Mouse (Mus musculus): ENCODE measurements at regions not wholly inside any gene's neighbourhood (a gene's known extent, or its start where the extent isn't known, plus 50 kb on each side); places are given as distances from the start of the nearest gene placed in this dataset.

DNA sequence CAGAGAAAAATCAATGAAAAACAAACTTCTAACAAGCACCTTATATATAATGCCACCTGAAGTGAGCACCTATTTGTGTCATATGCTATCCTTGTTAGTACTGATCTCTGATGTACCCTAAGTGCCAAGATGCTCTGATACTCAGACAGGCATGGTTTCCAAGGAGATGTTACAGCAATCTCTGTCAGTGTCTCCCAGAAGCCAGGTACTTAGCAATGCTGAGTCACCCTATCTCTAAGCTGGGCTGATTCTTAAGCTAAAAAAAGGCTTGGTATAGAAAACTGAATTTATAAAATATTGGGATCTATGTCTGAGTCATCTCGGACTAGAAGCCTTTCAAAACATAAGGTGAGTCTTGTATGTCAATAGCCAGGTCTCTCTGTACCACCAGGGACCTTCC lies 157.0 kb upstream of the Arhgap20 start:
- DNase-seq (ENCODE audit: low spot score) (no peak), ATAC-seq (ENCODE audit: low FRiP score, low read depth) (no peak)
- no peak for TF ChIP-seq POLR2A (IDR thresholded peaks at IDR 0.05; ENCODE audit: borderline replicate concordance, extremely low read depth, insufficient read depth, insufficient read length)
- no peaks in the 10 kb centered on the region for H3K27me3 ChIP-seq (ENCODE audit: control insufficient read depth, insufficient read depth, low read length)
- WGBS, result 59% methylated on average over 1 of the region's 1 CpGs
- H3K4me1 ChIP-seq (ENCODE audit: control insufficient read depth, insufficient read depth, low read length), result no peaks in the 10 kb centered on the region
- H3K27ac ChIP-seq (replicated peaks; ENCODE audit: low read depth, low read length), result no peak overlapping the region
- H3K9ac ChIP-seq (ENCODE audit: low read depth, low read length, severe bottlenecking), result no peak overlapping the region
- H3K9me3 ChIP-seq (ENCODE audit: control insufficient read depth, low read length), result no peaks in the 10 kb centered on the region
- no peaks in the 10 kb centered on the region for H3K36me3 ChIP-seq (ENCODE audit: control insufficient read depth, insufficient read depth, low read length)
- no peak overlapping the region for H3K4me2 ChIP-seq (replicated peaks; ENCODE audit: low read depth, low read length, severe bottlenecking)
- H3K4me3 ChIP-seq (replicated peaks; ENCODE audit: low read length), result no peak overlapping the region

DNA sequence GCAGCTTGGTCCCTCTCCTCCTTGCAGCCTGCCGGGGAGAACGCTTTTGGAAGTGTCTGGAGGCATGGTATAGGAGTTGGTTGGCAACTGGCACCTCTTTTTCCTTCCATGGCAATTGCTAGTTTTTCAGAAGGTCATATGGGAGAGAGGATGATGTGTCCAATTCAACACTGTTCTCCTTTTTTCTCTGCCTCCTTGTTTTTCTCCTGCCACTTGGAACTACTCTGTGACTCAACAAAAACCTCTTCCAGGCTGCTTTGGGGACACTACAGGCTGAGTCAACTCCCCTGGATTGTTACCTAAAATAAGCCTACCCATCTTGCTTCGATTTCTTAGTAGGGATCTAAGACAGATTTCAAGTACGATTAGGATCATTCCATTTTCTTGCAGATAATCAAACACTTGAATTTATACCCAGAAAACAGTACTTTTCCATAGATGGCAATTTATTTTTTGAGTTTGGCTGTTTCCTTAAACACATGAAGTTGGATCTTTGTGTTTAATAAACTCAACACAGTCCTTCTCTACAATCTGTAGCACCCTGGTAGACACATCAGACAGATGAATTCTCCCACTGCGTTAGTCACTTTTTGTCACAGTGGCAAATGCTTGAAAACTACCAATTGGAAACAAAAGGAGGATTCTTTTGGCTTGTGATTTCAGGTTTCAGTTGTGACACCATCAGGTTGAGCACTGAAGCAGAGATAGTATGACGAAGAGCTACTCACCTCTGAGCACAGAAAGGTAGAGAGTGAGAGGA lies 156.3 kb upstream of the Arhgap20 start:
- no peak overlapping the region for H3K4me2 ChIP-seq (replicated peaks; ENCODE audit: low read depth, low read length, severe bottlenecking)
- no peaks in the 10 kb centered on the region for H3K36me3 ChIP-seq (ENCODE audit: control insufficient read depth, insufficient read depth, low read length)
- H3K9ac ChIP-seq (ENCODE audit: low read depth, low read length, severe bottlenecking), result no peak overlapping the region
- DNase-seq (ENCODE audit: low spot score), result no peak
- ATAC-seq (ENCODE audit: low FRiP score, low read depth), result no peak
- H3K4me3 ChIP-seq (replicated peaks; ENCODE audit: low read length), result no peak overlapping the region
- WGBS, result 87% methylated on average over 6 of the region's 6 CpGs
- no peak for TF ChIP-seq POLR2A (IDR thresholded peaks at IDR 0.05; ENCODE audit: borderline replicate concordance, extremely low read depth, insufficient read depth, insufficient read length)
- H3K27ac ChIP-seq (replicated peaks; ENCODE audit: low read depth, low read length), result no peak overlapping the region
- H3K4me1 ChIP-seq (ENCODE audit: control insufficient read depth, insufficient read depth, low read length), result no peaks in the 10 kb centered on the region
- no peaks in the 10 kb centered on the region for H3K27me3 ChIP-seq (ENCODE audit: control insufficient read depth, insufficient read depth, low read length)
- H3K9me3 ChIP-seq (ENCODE audit: control insufficient read depth, low read length), result no peaks in the 10 kb centered on the region

DNA sequence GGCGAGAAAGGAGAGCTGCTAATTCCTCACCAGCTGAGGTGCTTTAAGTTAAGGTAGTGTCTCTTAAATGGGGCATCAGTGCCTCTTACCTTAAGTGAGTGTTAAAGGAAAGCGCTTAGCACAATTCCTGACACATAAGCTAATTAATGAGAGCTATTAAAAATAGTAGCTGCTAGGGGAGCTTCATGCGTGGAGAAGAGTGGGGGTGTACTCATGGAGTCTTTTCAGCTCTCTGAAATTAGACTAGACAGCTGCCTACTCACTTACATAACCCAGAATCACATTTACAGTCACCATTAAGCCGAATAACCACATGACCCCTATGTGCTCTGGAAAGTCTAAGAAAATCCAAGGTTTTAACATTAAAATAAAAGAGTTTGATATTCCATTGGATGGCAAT lies 139.0 kb upstream of the Arhgap20 start:
- DNase-seq (ENCODE audit: low spot score) (no peak), ATAC-seq (ENCODE audit: low FRiP score, low read depth) (no peak)
- H3K4me1 ChIP-seq (ENCODE audit: control insufficient read depth, insufficient read depth, low read length), result no peaks in the 10 kb centered on the region
- TF ChIP-seq POLR2A (IDR thresholded peaks at IDR 0.05; ENCODE audit: borderline replicate concordance, extremely low read depth, insufficient read depth, insufficient read length), result no peak
- H3K36me3 ChIP-seq (ENCODE audit: control insufficient read depth, insufficient read depth, low read length), result no peaks in the 10 kb centered on the region
- no peak overlapping the region for H3K4me2 ChIP-seq (replicated peaks; ENCODE audit: low read depth, low read length, severe bottlenecking)
- 77% methylated on average over 4 of the region's 4 CpGs for WGBS
- H3K4me3 ChIP-seq (replicated peaks; ENCODE audit: low read length), result no peak overlapping the region
- H3K27ac ChIP-seq (replicated peaks; ENCODE audit: low read depth, low read length), result no peak overlapping the region
- H3K9me3 ChIP-seq (ENCODE audit: control insufficient read depth, low read length), result no peaks in the 10 kb centered on the region
- H3K27me3 ChIP-seq (ENCODE audit: control insufficient read depth, insufficient read depth, low read length), result no peaks in the 10 kb centered on the region
- no peak overlapping the region for H3K9ac ChIP-seq (ENCODE audit: low read depth, low read length, severe bottlenecking)

DNA sequence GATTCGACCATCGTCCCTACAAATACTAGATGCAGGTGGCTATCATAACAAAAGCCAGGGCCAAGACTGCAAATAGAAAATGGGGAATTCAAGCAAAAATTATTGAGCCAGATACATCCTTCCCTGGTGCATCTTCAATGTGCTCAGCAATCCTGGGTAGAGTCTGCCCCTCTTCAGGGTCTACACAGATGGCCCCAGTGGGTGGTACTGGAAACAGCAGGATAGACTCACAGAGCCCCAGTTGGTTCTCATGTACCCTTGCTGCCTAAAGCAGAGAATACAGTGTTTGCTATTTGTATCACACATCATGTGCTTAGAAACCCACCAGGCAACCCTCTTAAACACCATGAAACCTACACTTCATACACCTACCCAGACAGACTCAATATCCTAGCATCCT lies 129.0 kb upstream of the Arhgap20 start:
- TF ChIP-seq POLR2A (IDR thresholded peaks at IDR 0.05; ENCODE audit: borderline replicate concordance, extremely low read depth, insufficient read depth, insufficient read length), result no peak
- Histone ChIP-seq H3K27ac (replicated peaks; ENCODE audit: low read depth, low read length) (no peak overlapping the region), H3K9ac (ENCODE audit: low read depth, low read length, severe bottlenecking) (no peak overlapping the region), H3K27me3 (ENCODE audit: control insufficient read depth, insufficient read depth, low read length) (no peaks in the 10 kb centered on the region), H3K4me2 (replicated peaks; ENCODE audit: low read depth, low read length, severe bottlenecking) (no peak overlapping the region), H3K36me3 (ENCODE audit: control insufficient read depth, insufficient read depth, low read length) (no peaks in the 10 kb centered on the region), H3K9me3 (ENCODE audit: control insufficient read depth, low read length) (no peaks in the 10 kb centered on the region), H3K4me3 (replicated peaks; ENCODE audit: low read length) (no peak overlapping the region), H3K4me1 (ENCODE audit: control insufficient read depth, insufficient read depth, low read length) (peaks cover 5% of the 10 kb centered on the region; the same call in 1 of the 2 replicates)
- WGBS, result 97% methylated on average over 2 of the region's 2 CpGs
- ATAC-seq (ENCODE audit: low FRiP score, low read depth) (no peak), DNase-seq (ENCODE audit: low spot score) (no peak)

DNA sequence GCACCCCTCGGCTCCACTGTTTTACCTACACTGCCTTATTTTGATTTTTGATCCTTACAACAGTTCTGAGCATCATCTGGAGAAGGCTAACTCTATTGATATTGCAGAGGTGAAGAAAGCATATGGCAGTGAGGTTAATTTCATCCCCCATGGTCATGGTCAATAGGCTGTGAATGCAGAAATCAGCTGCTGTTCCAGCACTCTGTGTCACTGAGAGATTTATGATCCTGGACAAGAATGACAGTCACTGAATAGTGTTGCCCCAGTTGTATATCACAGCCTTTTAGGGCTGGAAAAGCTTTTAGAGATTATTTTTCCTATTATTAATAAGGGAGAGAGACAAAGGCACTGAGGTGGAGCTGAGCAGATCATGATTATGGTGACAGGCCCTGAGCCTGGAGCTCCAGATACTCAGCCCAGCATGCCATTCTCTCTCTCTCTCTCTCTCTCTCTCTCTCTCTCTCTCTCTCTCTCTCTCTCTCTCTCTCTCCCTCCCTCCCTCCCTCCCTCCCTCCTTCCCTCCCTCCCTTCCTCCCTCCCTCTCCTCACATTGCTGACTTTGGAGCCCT lies 128.5 kb upstream of the Arhgap20 start:
- peaks cover 5% of the 10 kb centered on the region; the same call in 1 of the 2 replicates for H3K4me1 ChIP-seq (ENCODE audit: control insufficient read depth, insufficient read depth, low read length)
- no peak overlapping the region for H3K9ac ChIP-seq (ENCODE audit: low read depth, low read length, severe bottlenecking)
- H3K36me3 ChIP-seq (ENCODE audit: control insufficient read depth, insufficient read depth, low read length), result no peaks in the 10 kb centered on the region
- no peak for DNase-seq (ENCODE audit: low spot score)
- no peaks in the 10 kb centered on the region for H3K27me3 ChIP-seq (ENCODE audit: control insufficient read depth, insufficient read depth, low read length)
- 83% methylated on average over 1 of the region's 1 CpGs for WGBS
- H3K4me3 ChIP-seq (replicated peaks; ENCODE audit: low read length), result no peak overlapping the region
- H3K9me3 ChIP-seq (ENCODE audit: control insufficient read depth, low read length), result no peaks in the 10 kb centered on the region
- H3K4me2 ChIP-seq (replicated peaks; ENCODE audit: low read depth, low read length, severe bottlenecking), result no peak overlapping the region
- no peak overlapping the region for H3K27ac ChIP-seq (replicated peaks; ENCODE audit: low read depth, low read length)
- TF ChIP-seq POLR2A (IDR thresholded peaks at IDR 0.05; ENCODE audit: borderline replicate concordance, extremely low read depth, insufficient read depth, insufficient read length), result no peak
- ATAC-seq (ENCODE audit: low FRiP score, low read depth), result no peak

Measured in limb, embryonic 14.5 days (tissue).